Mouse (Mus musculus) left cerebral cortex, postnatal 10 days (tissue): Measurements from ENCODE around the gene Epha4. TPM values are rescaled to one million over a fixed set of nuclear protein-coding genes. Genes with fewer than 3 reads are reported as not detected.

Source experiments
- DNase-seq, 2 experiments: peaks; one replicate each; pipeline ENCODE4 v3.0.0; 2021 to 2022; ENCODE audit warnings: low spot score in 2 of 2, mixed read lengths in 1 of 2; ENCODE audit errors: extremely low spot score in 1 of 2
- intact Hi-C: fragments of 180-260 bp; cut with DNase I; formaldehyde crosslinking; loops from one replicate; pipeline ENCODE4 v1.15.1; 2025
- total RNA-seq, 2 experiments: library from RNA; stranded (reverse); gene quantifications; 2 replicates each; pipeline ENCODE4 v1.2.3; 2021

Epha4 gene
- total RNA-seq, 2 experiments from 2014 or later = 215 to 239 TPM

- intact Hi-C loops = no loop called here
- no peak for DNase-seq
Measured at GRCm38 (mm10) chr1:77425171-77425570, 89.7 kb downstream of the Epha4 start.

- intact Hi-C loops = no loop called here
- DNase-seq = no peak
Measured at GRCm38 (mm10) chr1:77421081-77421480, 93.8 kb downstream of the Epha4 start.

GRCm38 (mm10) chr1:77420348-77420747, 94.5 kb downstream of the Epha4 start:
- DNase-seq = no peak
- intact Hi-C loops = no loop called here

GRCm38 (mm10) chr1:77416872-77417271, 98.0 kb downstream of the Epha4 start:
- intact Hi-C loops = no loop called here
- DNase-seq = no peak

- intact Hi-C loops = no loop called here
- DNase-seq = no peak
Measured at GRCm38 (mm10) chr1:77412871-77413669, 101.8 kb downstream of the Epha4 start.

- intact Hi-C loops = no loop called here
Measured at GRCm38 (mm10) chr1:77412285-77412684, 102.6 kb downstream of the Epha4 start.

GRCm38 (mm10) chr1:77411222-77411621, 103.7 kb downstream of the Epha4 start:
- DNase-seq = no peak
- intact Hi-C loops = no loop called here

More at GRCm38 (mm10) chr1:77412285-77412684, 102.6 kb downstream of the Epha4 start:
- peak in 1 of 2 experiments; percentile 44 for DNase-seq

- intact Hi-C loops = no loop called here
- no peak for DNase-seq
Measured at GRCm38 (mm10) chr1:77410716-77411115, 104.2 kb downstream of the Epha4 start.

- DNase-seq = no peak
- intact Hi-C loops = no loop called here
Measured at GRCm38 (mm10) chr1:77410153-77410552, 104.7 kb downstream of the Epha4 start.

GRCm38 (mm10) chr1:77409509-77409908, 105.4 kb downstream of the Epha4 start:
- intact Hi-C loops = no loop called here
- no peak for DNase-seq

GRCm38 (mm10) chr1:77407417-77407816, 107.5 kb downstream of the Epha4 start:
- DNase-seq = no peak
- intact Hi-C loops = no loop called here

- intact Hi-C loops = no loop called here
- no peak for DNase-seq
Measured at GRCm38 (mm10) chr1:77406631-77407030, 108.3 kb downstream of the Epha4 start.

GRCm38 (mm10) chr1:77404537-77404936, 110.4 kb downstream of the Epha4 start:
- no peak for DNase-seq
- intact Hi-C loops = no loop called here

GRCm38 (mm10) chr1:77402942-77403341, 111.9 kb downstream of the Epha4 start:
- DNase-seq = no peak
- intact Hi-C loops = no loop called here

- intact Hi-C loops = no loop called here
- DNase-seq = no peak
Measured at GRCm38 (mm10) chr1:77401465-77401864, 113.4 kb downstream of the Epha4 start.

GRCm38 (mm10) chr1:77391590-77391989, 123.3 kb downstream of the Epha4 start:
- no peak for DNase-seq
- intact Hi-C loops = no loop called here

GRCm38 (mm10) chr1:77389069-77389468, 125.8 kb downstream of the Epha4 start:
- intact Hi-C loops = no loop called here

GRCm38 (mm10) chr1:77388556-77388955, 126.3 kb downstream of the Epha4 start:
- intact Hi-C loops = no loop called here

More at GRCm38 (mm10) chr1:77389069-77389468, 125.8 kb downstream of the Epha4 start:
- no peak for DNase-seq

GRCm38 (mm10) chr1:77385613-77386012, 129.3 kb downstream of the Epha4 start:
- no peak for DNase-seq
- intact Hi-C loops = no loop called here

More at GRCm38 (mm10) chr1:77388556-77388955, 126.3 kb downstream of the Epha4 start:
- DNase-seq = no peak

- intact Hi-C loops = no loop called here
- DNase-seq = no peak
Measured at GRCm38 (mm10) chr1:77383466-77383865, 131.4 kb downstream of the Epha4 start.
